Mouse (Mus musculus): ENCODE data around the gene Bnip1. TPM values are rescaled to one million over a fixed set of nuclear protein-coding genes. Genes with fewer than 3 reads are reported as not detected.

Bnip1 gene
- polyA plus RNA-seq (2017; shearing (Covaris generic)): 30.1 TPM

GRCm38 (mm10) chr17:26780750-26781571, at the start of gene Bnip1:
Gene Bnip1, plus strand, starts transcription at chr17:26781066.

Other genes with a start within 250 kb of the Bnip1 start
- gene Ergic1, start 219.6 kb upstream of the Bnip1 start, polyA plus RNA-seq (2017; shearing (Covaris generic)): 111 TPM
- 157 TPM for gene Dusp1, start 218.9 kb upstream of the Bnip1 start, polyA plus RNA-seq (2017; shearing (Covaris generic))
- gene Atp6v0e, start 117.8 kb upstream of the Bnip1 start, polyA plus RNA-seq (2017; shearing (Covaris generic)): 315 TPM
- gene Crebrf, start 65.4 kb upstream of the Bnip1 start, polyA plus RNA-seq (2017; shearing (Covaris generic)): 60.0 TPM
- not detected for gene Nkx2-5, start 63.9 kb downstream of the Bnip1 start, polyA plus RNA-seq (2017; shearing (Covaris generic))
- 3.5 TPM for gene Kifc5b, start 136.0 kb downstream of the Bnip1 start, polyA plus RNA-seq (2017; shearing (Covaris generic))
- 135 TPM for gene Phf1, start 152.0 kb downstream of the Bnip1 start, polyA plus RNA-seq (2017; shearing (Covaris generic))
- 160 TPM for gene Cuta, start 158.5 kb downstream of the Bnip1 start, polyA plus RNA-seq (2017; shearing (Covaris generic))
- 0.11 TPM for gene Syngap1, start 160.2 kb downstream of the Bnip1 start, polyA plus RNA-seq (2017; shearing (Covaris generic))
- 29.0 TPM for gene Zbtb9, start 192.1 kb downstream of the Bnip1 start, polyA plus RNA-seq (2017; shearing (Covaris generic))
- 1.9 TPM for gene Bak1, start 247.9 kb downstream of the Bnip1 start, polyA plus RNA-seq (2017; shearing (Covaris generic))

All from CD4-positive, CD25-positive, alpha-beta regulatory T cell (primary cell).